Mouse (Mus musculus) mouse embryonic stem cell (cell line): ENCODE measurements around the gene Gm13691.
"Not testable (repeated sequence)": the region's sequence is repeated elsewhere in the genome, so short reads cannot be mapped to it uniquely, and the experiment has no call there.

Experiments
- in situ Hi-C, 2 experiments: fragments of 300-500 bp; cut with MboI; formaldehyde crosslinking; loops; 1 replicate in 1 of 2; 3 replicates in 1 of 2; pipeline ENCODE4 v1.14.3; 2019 to 2020; ENCODE audit warnings: low sequenced_read_pairs in 2 of 2, low pct_unique_long_range_greater_than_20kb in 1 of 2, mixed read lengths in 1 of 2; ENCODE audit not compliant: unreplicated experiment in 1 of 2

The Gm13691 gene

GRCm38 (mm10) chr2:83990253-83990652 is at the start of gene Gm13691:
Gm13691 (plus strand) TSS chr2:83990553.
- in situ Hi-C loops: not testable (repeated sequence)

DNA sequence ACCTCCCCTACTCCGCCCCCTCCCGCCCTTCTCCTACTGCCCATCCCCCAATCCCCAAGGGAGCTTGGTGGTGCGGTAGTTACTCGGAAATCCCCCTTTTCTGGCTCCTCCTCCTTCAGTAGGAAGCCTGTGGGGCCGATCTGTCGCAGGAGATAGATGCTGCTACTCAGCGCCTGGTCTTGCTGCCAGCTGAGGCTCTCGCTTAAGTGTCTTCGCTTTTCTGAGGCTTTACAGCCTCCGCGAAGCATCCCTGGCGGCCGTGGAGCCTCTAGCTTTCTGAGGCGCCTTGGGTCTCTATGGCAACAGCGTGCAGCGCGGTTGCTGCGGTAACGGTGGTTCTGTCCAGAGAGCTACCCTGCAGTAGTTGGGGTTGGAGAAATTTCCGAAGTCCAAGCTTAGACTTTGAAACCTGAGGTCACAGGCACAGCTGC is 49.4 kb upstream of the Gm13691 start, which contains the start of gene Zswim2:
Gene Zswim2 (minus strand): TSS at position 298 of the 431 bp plus-strand sequence.
- in situ Hi-C loops: no loop called here

GRCm38 (mm10) chr2:83941378-83941777 is 49.0 kb upstream of the Gm13691 start:
- in situ Hi-C loops: no loop called here

GRCm38 (mm10) chr2:83941792-83942191 is 48.6 kb upstream of the Gm13691 start:
- in situ Hi-C loops: no loop called here

GRCm38 (mm10) chr2:83955393-83955792 is 35.0 kb upstream of the Gm13691 start, which contains the start of gene Gm13698:
Gm13698 (plus strand) TSS chr2:83955693.
- in situ Hi-C loops: not testable (repeated sequence)

GRCm38 (mm10) chr2:83961203-83961602 is 29.1 kb upstream of the Gm13691 start, which contains the start of gene Gm13693:
Gm13693 (plus strand) TSS chr2:83961503.
- in situ Hi-C loops: not testable (repeated sequence)

- in situ Hi-C loops: not testable (repeated sequence)
These were observed 23.3 kb upstream of the Gm13691 start, which contains the start of gene Gm13695 for GRCm38 (mm10) chr2:83967013-83967412. Gm13695 (plus strand) TSS chr2:83967313.

DNA sequence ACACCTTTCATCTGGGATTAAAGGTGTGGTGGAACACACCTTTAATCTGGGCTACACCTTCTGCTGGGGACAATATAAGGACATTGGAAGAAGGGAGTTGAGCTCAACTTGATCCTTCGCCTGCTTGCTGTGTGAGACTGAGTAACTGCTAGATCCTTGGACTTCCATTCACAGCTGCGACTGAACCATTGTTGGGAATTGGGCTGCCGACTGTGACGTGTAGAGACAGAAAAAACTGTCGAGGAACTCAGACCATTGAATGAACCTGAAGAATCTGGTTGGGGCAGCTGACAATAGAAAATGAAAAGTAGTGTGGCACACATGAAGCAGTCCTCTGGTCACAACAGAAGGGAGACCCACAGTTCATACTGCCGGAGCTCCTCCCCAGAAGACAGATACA is 17.5 kb upstream of the Gm13691 start, which contains the start of gene Gm13696:
Gene Gm13696 (plus strand): TSS at position 301 of the 400 bp plus-strand sequence.
- in situ Hi-C loops: not testable (repeated sequence)

GRCm38 (mm10) chr2:83978633-83979032 is 11.7 kb upstream of the Gm13691 start, which contains the start of gene Gm13694:
Gm13694 (plus strand) TSS chr2:83978933.
- in situ Hi-C loops: not testable (repeated sequence)

DNA sequence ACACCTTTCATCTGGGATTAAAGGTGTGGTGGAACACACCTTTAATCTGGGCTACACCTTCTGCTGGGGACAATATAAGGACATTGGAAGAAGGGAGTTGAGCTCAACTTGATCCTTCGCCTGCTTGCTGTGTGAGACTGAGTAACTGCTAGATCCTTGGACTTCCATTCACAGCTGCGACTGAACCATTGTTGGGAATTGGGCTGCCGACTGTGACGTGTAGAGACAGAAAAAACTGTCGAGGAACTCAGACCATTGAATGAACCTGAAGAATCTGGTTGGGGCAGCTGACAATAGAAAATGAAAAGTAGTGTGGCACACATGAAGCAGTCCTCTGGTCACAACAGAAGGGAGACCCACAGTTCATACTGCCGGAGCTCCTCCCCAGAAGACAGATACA is 5.9 kb upstream of the Gm13691 start, which contains the start of gene Gm13697:
Gene Gm13697 (plus strand): TSS at position 301 of the 400 bp plus-strand sequence.
- in situ Hi-C loops: not testable (repeated sequence)

- in situ Hi-C loops: not testable (repeated sequence)
These were observed 3.4 kb downstream of the Gm13691 start for GRCm38 (mm10) chr2:83993639-83994255.

GRCm38 (mm10) chr2:83994526-83994925 is 4.2 kb downstream of the Gm13691 start:
- in situ Hi-C loops: not testable (repeated sequence)

DNA sequence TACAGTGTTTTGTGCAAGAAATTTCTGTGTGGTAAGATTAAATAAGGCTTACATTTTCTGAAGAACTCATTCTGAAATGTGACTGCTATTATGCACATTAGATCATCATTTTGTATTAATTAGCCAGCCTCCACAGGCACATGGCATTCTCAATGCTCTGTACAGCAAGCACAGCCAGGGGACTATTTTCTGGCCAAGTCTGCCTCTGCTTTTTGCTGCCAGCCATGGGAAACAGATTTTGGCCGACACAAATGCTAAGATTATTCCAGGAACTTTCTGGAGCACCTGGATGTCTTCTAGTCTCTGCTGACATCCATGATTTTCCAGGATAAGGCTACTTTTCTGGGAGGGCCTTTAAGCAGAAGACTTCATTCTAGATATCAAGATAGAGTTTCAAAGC is 18.6 kb downstream of the Gm13691 start:
- in situ Hi-C loops: no loop called here

DNA sequence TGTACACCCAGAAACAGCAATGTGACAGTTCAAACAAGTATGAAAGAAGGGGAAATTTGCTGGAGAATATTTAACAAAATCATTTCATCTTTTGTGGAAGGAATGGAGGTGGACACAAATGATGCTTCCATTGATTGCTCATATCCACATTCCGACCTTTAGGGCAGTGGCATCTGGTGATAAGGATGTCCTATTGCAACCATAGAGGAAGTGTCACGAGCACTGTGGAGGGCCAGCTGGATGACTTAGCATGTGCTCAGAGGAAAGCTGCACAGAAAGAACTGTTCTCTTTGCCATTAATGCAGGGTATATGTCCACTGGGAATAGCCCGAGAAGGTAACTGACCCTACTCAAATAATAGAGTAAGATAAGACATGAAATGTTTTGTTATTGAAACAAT is 19.5 kb downstream of the Gm13691 start:
- in situ Hi-C loops: no loop called here

GRCm38 (mm10) chr2:84014572-84014971 is 24.2 kb downstream of the Gm13691 start:
- in situ Hi-C loops: no loop called here

GRCm38 (mm10) chr2:84016291-84016690 is 25.9 kb downstream of the Gm13691 start:
- in situ Hi-C loops: not testable (repeated sequence)

DNA sequence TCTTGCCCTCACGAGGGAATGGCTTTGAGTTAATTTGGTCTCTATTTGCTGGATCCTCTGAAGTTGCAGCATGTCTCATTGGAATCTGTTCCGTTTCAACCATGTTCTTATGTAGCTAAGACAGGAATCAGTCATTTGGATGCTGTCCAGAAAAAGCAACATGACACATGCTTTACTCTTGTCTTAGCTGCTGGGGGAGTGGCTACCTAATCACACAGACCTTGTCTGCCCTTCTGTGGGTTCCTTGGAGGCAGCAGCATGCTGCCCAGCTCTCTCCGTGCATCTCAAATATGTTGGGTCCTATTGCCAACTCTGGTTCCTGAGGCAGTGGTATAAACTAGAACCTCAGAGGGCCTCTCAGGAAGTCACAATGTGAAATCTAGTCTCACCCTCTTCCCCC is 28.0 kb downstream of the Gm13691 start:
- in situ Hi-C loops: no loop called here

DNA sequence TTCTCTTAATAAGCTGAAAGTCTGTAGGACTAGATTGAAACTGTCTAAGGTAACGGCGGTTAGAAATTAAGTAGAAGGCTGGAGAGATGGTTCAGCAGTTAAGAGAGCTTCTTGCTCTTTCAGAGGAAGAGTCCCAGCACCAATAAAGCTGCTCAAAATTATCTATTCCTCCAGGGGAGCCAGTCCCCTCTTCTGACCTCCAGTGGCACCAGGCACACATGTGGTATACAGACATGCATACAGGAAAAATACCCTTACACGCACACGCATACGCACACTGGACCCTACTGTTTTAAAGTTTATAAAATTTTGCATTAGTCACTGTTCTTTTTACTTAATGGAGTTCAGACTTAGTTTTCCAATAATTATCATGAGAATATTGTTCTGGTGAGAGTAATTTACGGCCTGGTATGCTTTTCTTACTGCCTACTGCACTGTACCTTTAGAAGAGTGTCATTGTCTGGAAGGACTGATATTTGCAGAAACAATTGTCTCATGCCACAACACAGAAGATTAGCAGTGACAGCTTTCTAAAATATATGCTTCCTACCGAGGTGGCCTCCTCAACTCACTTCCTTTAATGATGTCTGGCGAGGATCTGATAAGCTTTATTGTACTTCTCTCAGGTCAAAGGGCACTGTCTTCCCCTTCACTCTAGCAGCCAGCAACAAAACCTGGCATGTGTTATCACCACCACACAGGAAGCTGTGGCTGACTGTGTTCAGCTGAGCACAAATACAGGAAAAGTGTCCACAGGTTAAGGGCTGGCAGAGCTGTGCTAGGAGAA is 29.4 kb downstream of the Gm13691 start:
- in situ Hi-C loops: no loop called here

- in situ Hi-C loops: no loop called here
These were observed 31.6 kb downstream of the Gm13691 start for GRCm38 (mm10) chr2:84021930-84022329.
